Mouse (Mus musculus): Measurements from ENCODE around the gene Akt3.

Akt3 gene

GRCm38 (mm10) chr1:177188708-177189107, 69.3 kb downstream of the Akt3 start:
- DNase-seq (ENCODE audit: low spot score in 2 of 2): no peak

DNA sequence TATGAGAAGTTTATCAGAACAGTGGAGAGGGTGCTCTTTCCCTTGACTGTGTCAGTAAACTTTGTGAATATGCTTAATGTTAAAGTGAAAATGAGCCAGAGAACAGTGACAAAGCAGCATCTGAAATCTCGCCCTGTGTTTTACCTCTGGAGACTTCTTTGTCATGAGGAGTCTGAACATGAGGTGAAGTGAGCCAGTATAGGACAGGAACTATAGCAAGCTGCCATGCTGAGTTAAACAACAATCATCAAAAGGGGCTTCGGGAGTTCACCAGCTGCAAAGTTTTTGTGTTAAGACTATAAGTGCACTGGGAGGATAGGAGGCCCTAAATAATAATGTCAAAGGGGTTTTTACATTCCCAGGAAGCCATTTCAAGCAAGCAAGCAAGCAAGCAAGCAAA, 71.3 kb downstream of the Akt3 start:
- DNase-seq (ENCODE audit: low spot score in 2 of 2): no peak

- DNase-seq (ENCODE audit: low spot score in 2 of 2): no peak
Observed at GRCm38 (mm10) chr1:177179635-177180034, 78.4 kb downstream of the Akt3 start.

- no peak for DNase-seq (ENCODE audit: low spot score in 2 of 2)
Observed at GRCm38 (mm10) chr1:177175436-177175835, 82.6 kb downstream of the Akt3 start.

DNA sequence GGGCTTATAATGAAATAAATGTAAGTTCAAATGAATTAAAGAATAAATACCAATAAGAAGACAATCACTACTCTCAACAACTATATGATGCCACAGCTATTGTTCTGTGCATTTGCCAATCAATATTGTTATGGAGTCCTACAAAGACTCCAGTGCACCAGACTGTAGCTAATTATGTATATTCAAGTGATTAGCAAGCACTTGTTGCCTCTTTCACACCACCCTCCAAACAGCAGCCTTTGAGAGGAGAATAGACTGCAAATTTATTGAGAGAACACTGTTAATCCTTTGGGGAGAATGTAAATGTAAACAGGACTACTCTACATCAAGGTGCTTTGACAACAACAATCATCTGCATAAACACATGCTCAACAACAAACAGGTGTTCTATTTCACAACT, 86.7 kb downstream of the Akt3 start:
- DNase-seq (ENCODE audit: low spot score in 2 of 2): no peak

- no peak for DNase-seq (ENCODE audit: low spot score in 2 of 2)
Observed at GRCm38 (mm10) chr1:177165789-177166188, 92.2 kb downstream of the Akt3 start.

GRCm38 (mm10) chr1:177165336-177165735, 92.7 kb downstream of the Akt3 start:
- DNase-seq (ENCODE audit: low spot score in 2 of 2): no peak

DNA sequence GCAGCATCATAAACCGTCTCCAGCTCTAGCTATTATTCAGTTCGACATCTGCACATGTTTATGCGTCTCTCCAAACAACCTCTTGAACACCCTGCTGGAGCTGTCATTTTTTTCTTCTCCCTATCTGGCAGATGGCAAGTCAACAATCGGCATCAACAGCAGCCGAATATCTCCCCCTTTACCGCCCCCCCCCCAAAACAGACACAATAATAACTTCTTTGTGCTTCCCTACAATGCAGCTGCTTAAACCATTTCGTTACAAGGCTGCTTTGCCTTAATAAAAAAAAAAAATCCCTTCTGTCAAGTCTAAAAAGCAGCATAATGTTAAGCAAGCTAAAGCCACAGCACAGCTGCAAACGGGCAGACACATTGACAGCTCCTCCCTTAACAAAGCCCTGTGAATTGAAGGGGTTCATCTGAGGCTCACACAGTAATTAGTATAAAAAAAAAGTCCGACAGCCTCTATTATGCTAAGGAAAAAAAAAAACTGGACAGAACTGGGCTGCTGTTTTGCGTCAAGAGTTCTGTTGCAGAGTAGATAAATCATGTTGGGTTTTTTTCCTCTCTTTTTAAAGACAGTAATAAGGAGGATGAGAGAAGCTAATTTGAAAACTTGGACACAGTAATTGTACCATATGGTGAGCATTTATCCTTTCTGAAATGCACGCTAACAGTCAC, 107.5 kb downstream of the Akt3 start:
- no peak for DNase-seq (ENCODE audit: low spot score in 2 of 2)

- no peak for DNase-seq (ENCODE audit: low spot score in 2 of 2)
Observed at GRCm38 (mm10) chr1:177148746-177149145, 109.3 kb downstream of the Akt3 start.

- no peak for DNase-seq (ENCODE audit: low spot score in 2 of 2)
Observed at GRCm38 (mm10) chr1:177141468-177141867, 116.5 kb downstream of the Akt3 start.

- DNase-seq (ENCODE audit: low spot score in 2 of 2): no peak
Observed at GRCm38 (mm10) chr1:177139652-177140051, 118.4 kb downstream of the Akt3 start.

- no peak for DNase-seq (ENCODE audit: low spot score in 2 of 2)
Observed at GRCm38 (mm10) chr1:177131458-177131857, 126.5 kb downstream of the Akt3 start.

- no peak for DNase-seq (ENCODE audit: low spot score in 2 of 2)
Observed at GRCm38 (mm10) chr1:177126674-177127073, 131.3 kb downstream of the Akt3 start.

DNA sequence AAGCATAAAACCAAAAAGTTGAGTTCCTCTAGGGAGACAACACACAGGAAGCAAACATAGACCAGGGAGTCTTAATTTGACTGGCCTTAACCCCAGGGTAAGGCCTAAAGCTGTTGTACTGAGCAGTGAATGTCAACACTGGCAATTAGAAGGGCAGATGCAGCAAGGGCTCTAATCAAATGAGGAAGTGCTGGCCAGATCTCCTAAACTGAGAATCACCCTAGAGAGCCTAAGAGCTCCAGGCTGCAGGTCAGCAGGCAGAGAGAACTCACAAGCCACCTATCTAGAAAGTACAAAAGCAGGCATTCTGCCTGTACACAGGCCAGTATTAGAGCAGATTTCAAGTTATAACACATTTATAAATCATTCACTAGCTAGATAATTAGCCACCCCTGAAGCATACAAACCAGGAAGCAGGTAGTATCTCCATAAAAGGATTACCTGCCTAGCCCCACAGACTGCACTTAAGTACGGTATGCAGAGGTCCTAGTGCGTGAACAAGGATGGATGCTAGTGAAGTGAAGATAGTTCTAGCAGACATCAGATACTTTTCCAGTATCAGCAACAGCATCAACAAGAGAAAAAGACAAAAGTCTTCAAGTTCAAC, 147.2 kb downstream of the Akt3 start:
- no peak for DNase-seq (ENCODE audit: low spot score in 2 of 2)

GRCm38 (mm10) chr1:177090465-177090864, 167.5 kb downstream of the Akt3 start:
- DNase-seq (ENCODE audit: low spot score in 2 of 2): no peak

DNA sequence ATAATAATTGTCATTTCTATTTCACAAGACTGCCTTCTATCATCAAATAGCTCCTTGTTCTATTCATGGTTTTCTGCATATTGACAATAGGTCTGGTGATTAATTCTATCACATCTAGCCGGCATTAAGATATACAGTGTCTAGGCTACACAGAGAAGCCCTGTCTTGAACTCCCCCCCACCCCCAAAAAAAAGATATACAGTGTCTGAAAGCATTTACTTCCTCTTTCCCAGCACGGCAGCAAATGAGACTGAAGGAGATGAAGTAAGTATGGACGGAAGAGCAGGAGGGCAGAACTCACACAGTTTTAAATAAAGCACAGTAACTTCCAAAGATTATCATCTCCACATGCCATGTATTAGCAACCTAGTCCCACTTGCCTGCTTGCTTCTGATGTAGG, 168.5 kb downstream of the Akt3 start:
- no peak for DNase-seq (ENCODE audit: low spot score in 2 of 2)

DNA sequence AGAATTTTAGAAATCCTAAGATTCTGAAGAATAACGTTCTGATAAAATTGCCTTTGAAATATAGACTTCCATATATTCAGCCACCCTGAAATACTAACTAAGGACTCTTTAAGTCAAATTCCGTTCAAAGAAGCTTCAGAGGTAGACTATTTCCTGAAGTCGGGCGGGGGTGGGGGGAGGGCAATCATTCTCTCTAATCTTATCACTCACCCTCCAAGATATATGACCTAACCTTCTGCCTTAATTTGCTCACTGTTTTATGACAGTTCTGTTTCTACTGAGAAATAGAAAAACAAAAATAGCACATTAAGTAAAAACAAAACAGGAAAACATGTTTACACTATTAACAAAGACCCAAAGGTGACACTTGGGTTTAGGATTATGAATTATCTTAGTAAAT, 169.0 kb downstream of the Akt3 start:
- no peak for DNase-seq (ENCODE audit: low spot score in 2 of 2)

DNA sequence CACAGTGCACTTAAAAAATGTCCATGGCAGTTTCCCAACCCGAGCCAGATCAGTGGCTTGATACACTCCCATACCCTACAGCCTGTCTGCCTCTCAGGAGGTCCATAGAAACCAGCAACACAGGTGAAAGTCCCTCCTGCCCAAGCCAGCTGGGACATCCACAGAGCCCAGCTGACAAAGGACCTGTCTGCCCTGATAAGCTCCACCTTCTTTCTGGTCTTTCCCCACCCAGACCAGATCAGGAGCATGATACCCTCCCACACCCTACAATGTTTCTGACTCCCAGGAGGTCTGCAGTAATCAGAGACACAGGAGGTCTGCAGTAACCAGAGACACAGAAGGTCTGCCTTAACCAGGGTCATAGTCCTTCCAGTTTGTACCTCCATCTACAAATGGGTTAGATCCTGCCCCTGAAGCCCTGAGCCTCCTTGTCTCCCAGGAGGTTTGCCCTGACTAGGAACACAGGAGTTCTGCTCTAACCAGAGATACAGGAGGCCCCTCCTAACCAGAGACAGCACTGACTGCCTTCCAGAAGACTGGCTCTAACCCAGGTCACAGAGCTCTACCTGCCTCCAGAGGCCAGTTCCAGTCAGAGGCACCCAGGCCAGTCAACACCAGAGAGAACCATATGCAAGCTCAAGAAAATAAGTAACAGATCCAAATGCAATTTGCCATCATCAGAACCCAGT, 175.9 kb downstream of the Akt3 start:
- DNase-seq (ENCODE audit: low spot score in 2 of 2): no peak

DNA sequence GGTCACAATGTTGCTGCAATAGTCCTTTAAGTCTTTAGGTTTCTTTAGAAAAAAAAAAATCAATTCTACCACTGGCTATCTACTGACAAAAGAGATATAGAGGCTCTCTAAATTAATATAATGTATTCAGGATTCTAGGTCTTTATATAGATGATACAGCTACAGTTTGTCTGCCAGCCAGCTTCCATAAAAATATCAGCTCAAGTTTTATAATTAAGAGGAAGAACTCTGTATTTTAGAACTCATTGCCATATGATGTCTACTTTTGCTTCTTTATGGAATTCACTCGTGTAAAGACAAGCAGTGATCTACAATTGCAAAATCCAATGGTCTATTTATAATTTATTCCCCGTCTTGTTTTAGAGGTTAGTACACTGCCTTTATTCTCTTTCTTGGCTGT, 188.8 kb downstream of the Akt3 start:
- no peak for DNase-seq (ENCODE audit: low spot score in 2 of 2)

DNA sequence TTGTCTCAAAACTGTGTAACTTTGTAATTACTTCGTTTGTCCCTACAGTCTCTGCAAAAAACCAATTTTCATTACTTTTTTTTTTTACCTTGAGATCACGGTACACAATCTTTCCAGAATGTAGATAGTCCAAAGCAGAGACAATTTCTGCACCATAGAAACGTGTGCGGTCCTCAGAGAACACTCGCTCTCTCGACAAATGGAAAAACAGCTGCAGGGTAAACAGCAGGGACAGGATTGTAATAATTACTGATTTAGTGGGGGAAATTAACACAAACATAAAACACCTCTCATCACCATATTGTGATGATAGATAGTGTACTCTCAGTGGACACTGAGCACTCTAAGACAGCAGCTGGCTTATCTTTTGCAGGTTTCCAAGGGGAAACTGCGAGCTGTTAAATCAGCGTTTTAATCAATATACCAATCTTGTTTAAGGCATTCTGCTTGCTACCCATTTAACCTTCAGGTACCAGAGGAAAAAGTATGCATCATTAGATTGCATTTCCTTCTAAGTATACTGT, 190.8 kb downstream of the Akt3 start:
- no peak for DNase-seq (ENCODE audit: low spot score in 2 of 2)

- DNase-seq (ENCODE audit: low spot score in 2 of 2): no peak
Observed at GRCm38 (mm10) chr1:177065732-177066131, 192.3 kb downstream of the Akt3 start.

DNA sequence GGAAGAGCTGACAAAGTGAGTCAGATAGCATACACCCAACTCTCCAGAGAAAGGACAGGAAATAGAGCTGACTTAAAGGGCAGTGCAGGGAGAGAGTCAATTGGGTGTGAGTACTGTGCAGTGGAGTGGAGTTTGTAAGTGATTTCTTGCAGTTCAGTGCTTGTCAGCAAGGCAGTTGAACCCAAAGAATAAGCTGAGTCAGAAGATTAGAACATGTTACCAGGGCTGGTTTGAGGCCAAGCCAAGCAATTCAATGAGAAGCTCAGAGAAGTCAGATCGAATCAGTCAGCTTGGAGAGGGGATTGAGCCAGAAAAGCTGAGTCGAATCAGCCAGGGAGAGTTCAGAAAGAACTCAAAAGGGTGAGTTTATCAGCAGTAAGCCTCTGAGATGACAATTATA, 196.2 kb downstream of the Akt3 start:
- no peak for DNase-seq (ENCODE audit: low spot score in 2 of 2)

- no peak for DNase-seq (ENCODE audit: low spot score in 2 of 2)
Observed at GRCm38 (mm10) chr1:177054891-177055290, 203.1 kb downstream of the Akt3 start.

Data from urinary bladder, adult 18-20 months (tissue).